Mouse (Mus musculus) stomach, postnatal 0 days (tissue): ENCODE measurements around the gene Mmgt2.

Experiments
- CTCF ChIP-seq: IDR thresholded peaks from 2 replicates; pipeline ENCODE4 v1.5.1; 2016; ENCODE audit warnings: antibody characterized with exemption, low read depth, mild to moderate bottlenecking, moderate library complexity
- EP300 ChIP-seq: optimal IDR thresholded peaks from 2 replicates; pipeline ENCODE3; 2016; ENCODE audit warnings: antibody characterized with exemption

- no peak for TF ChIP-seq CTCF
- no peak for TF ChIP-seq EP300
Measured at GRCm38 (mm10) chr11:62664250-62664649, 15.8 kb downstream of the Mmgt2 start.
